Mouse (Mus musculus) heart, adult 2 months (tissue): ENCODE measurements at regions not wholly inside any gene's neighbourhood (a gene's known extent, or its start where the extent isn't known, plus 50 kb on each side); places are given as distances from the start of the nearest gene placed in this dataset.

Experiments
- DNase-seq, 2 experiments: peaks; one replicate each; pipeline ENCODE4 v3.0.0; 2021
- H3K27ac ChIP-seq: fragments of 200-600 bp; 2 replicates; pipeline ENCODE4 v1.8.1; 2022
- H3K27me3 ChIP-seq: fragments of 200-500 bp; 2 replicates; pipeline ENCODE4 v1.6.1; 2012; ENCODE audit warnings: mild to moderate bottlenecking, low read length, inconsistent platforms, mixed read lengths; ENCODE audit not compliant: control insufficient read depth, insufficient read depth
- H3K36me3 ChIP-seq: fragments of 200-500 bp; 2 replicates; pipeline ENCODE4 v1.6.1; 2012; ENCODE audit warnings: low read length, inconsistent platforms; ENCODE audit not compliant: control insufficient read depth, insufficient read depth
- H3K4me1 ChIP-seq: fragments of 200-500 bp; 2 replicates; pipeline ENCODE4 v1.6.1; 2011; ENCODE audit warnings: low read length; ENCODE audit not compliant: control insufficient read depth, insufficient read depth
- H3K4me3 ChIP-seq: fragments of 200-600 bp; 2 replicates; pipeline ENCODE4 v1.8.1; 2022
- H3K79me2 ChIP-seq: fragments of 200-500 bp; replicated peaks from 2 replicates; pipeline ENCODE4 v1.6.1; 2012; ENCODE audit warnings: mild to moderate bottlenecking, inconsistent platforms, low read length, moderate library complexity, mixed read lengths; ENCODE audit not compliant: control insufficient read depth, insufficient read depth
- H3K9ac ChIP-seq: fragments of 200-500 bp; 2 replicates; pipeline ENCODE4 v1.6.1; 2012; ENCODE audit warnings: low read depth, mild to moderate bottlenecking, control low read depth, inconsistent platforms, low read length, mixed read lengths
- CTCF ChIP-seq: fragments of 200-600 bp; IDR thresholded peaks from 2 replicates; pipeline ENCODE4 v1.8.1; 2022; ENCODE audit warnings: antibody characterized with exemption, mild to moderate bottlenecking, moderate library complexity
- EP300 ChIP-seq: fragments of 200-500 bp; IDR thresholded peaks from 2 replicates; pipeline ENCODE4 v1.6.1; 2011; ENCODE audit warnings: low read depth, low read length, control low read depth; ENCODE audit not compliant: insufficient read depth
- POLR2A ChIP-seq: fragments of 200-500 bp; IDR thresholded peaks from 2 replicates; pipeline ENCODE4 v1.6.1; 2011; ENCODE audit warnings: mild to moderate bottlenecking, low read depth, low read length, control low read depth; ENCODE audit not compliant: insufficient read depth
- WGBS: fragments of 180-500 bp; shearing (Covaris S2); methylation state at CpG from one replicate; pipeline ENCODE4 v1.1.7; 2018; 5-methylcytosine and 5-hydroxymethylcytosine counted together
- intact Hi-C: fragments of 180-260 bp; cut with DNase I; formaldehyde crosslinking; loops from one replicate; pipeline ENCODE4 v1.15.1; 2025

DNA sequence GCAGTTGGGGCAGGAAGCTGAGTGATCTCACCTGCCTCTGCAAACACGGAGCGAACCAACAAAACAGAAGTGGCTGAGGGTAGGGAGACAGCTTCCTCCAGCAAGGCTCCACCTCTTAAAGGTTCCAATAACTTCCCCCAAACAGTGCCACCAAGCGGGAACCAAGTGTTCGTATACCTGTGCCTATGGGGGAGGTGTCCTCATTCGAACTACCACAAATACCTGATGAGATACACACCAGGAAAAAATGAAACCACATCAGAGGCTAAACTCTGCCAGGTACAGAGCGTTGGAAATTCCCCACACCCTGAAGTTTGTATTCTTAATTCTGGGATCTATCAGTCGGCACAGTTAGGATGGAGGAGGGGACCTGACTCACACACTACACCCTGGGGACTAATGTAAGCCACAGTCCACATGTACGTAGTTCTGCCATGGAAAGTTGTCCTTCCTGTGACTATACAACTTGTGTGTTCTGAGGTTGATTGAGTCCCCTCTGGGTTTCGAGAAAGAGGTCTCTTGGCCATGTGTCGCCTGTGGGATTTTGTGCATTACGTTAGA, 74.4 kb upstream of the Bach2 start:
- intact Hi-C loops = no loop called here
- Histone ChIP-seq H3K27me3 (no peaks in the 10 kb centered on the region), H3K27ac (no peak overlapping the region), H3K79me2 (no peaks in the 10 kb centered on the region), H3K9ac (no peak overlapping the region), H3K4me3 (no peak overlapping the region), H3K4me1 (no peaks in the 10 kb centered on the region), H3K36me3 (no peaks in the 10 kb centered on the region)
- TF ChIP-seq CTCF = no peak
- no peak for TF ChIP-seq POLR2A
- TF ChIP-seq EP300 = no peak
- no peak for DNase-seq
- 85% methylated on average over 11 of the region's 11 CpGs for WGBS

DNA sequence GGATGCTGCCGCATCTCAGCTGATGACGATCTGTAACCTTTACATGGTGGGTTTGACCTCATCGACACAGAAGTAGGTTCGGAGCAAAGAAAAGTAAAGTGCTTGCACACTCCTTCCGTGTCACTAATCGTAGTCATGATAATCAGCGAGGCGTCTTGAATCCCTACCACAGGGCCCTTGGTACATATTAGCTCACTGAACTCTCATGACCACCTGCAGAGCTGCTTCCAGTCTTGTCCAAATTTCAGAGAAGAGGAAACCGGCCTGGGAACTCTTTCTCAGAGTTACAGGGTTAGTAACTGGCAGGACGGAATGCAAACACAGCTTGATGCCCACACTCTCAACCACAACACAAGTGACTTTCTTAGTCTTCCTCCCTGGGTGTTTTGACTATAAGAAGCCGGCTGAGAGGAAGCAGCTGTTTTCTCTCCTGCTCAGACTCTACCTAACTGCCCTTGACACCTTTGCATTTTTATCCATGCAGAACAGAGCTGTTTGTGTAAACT, 73.8 kb upstream of the Bach2 start:
- no peak overlapping the region for H3K9ac ChIP-seq

DNA sequence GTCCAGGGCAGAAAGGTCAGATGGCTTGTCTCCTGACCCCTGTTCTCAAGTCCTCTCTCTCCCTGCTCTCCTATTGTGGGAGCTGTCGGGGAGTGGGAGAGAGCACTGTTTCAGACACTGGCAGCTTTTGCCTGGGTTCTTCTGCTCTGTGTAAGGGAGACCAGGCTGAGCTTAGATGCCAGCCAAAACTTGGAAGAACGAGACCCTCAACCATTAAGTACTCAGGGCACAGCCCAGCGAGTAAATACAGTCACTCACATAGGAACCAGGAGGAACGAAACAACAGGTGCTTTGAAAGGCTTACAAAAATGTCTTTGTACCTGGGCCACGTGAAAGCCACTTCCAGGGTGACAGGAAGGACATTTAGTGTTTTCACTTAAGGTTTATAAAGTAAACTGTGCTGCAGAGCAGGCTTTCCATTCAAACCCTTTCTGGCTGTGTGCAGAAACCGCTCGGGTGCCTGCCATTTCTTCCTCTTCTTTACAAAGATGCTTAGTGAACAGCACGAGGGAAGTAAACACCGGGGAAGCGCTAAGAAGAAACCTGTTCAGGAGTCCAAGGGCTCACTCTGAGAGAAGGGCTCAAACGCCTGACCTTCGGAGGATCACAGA, 72.6 kb upstream of the Bach2 start:
- H3K9ac ChIP-seq = no peak overlapping the region
- no peak overlapping the region for H3K4me3 ChIP-seq
- H3K4me1 ChIP-seq = peaks cover 6% of the 10 kb centered on the region
- no peak for DNase-seq
- TF ChIP-seq CTCF = no peak
- TF ChIP-seq EP300 = no peak
- TF ChIP-seq POLR2A = no peak
- H3K79me2 ChIP-seq = no peaks in the 10 kb centered on the region
- WGBS = 71% methylated on average over 12 of the region's 12 CpGs
- H3K27me3 ChIP-seq = no peaks in the 10 kb centered on the region
- intact Hi-C loops = no loop called here
- no peak overlapping the region for H3K27ac ChIP-seq
- no peaks in the 10 kb centered on the region for H3K36me3 ChIP-seq

More for the DNA sequence above, 73.8 kb upstream of the Bach2 start:
- Histone ChIP-seq H3K36me3 (no peaks in the 10 kb centered on the region), H3K4me1 (peaks cover under 1% of the 10 kb centered on the region; the same call in 1 of the 2 replicates), H3K79me2 (no peaks in the 10 kb centered on the region), H3K27ac (no peak overlapping the region), H3K4me3 (no peak overlapping the region), H3K27me3 (no peaks in the 10 kb centered on the region)
- DNase-seq = no peak
- intact Hi-C loops = no loop called here
- 89% methylated on average over 11 of the region's 11 CpGs for WGBS
- TF ChIP-seq POLR2A (no peak), EP300 (no peak), CTCF (no peak)

DNA sequence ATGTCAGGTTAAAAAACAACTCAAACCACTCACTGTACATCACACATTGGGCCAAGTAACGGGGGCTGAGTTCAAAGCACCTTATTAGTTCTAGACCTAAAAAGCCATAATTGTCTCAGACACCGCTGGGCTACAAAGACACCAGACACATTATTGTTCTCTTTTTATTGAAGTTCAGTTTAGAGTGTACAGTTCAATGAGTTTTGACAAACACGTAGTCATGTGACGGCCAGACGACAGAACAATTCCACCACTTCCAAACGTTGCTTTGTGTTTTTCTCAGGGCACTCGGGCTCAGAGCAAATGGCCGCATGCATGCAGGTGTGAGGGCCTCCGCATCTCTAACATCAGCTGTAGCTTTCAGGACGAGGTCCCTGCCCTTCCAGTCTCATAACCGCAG, 71.5 kb upstream of the Bach2 start:
- no peak overlapping the region for H3K9ac ChIP-seq
- no peak for DNase-seq
- H3K36me3 ChIP-seq = no peaks in the 10 kb centered on the region
- H3K79me2 ChIP-seq = no peaks in the 10 kb centered on the region
- TF ChIP-seq CTCF (no peak), EP300 (no peak), POLR2A (no peak)
- no peaks in the 10 kb centered on the region for H3K27me3 ChIP-seq
- WGBS = 88% methylated on average over 11 of the region's 11 CpGs
- H3K4me3 ChIP-seq = no peak overlapping the region
- intact Hi-C loops = no loop called here
- peaks cover 6% of the 10 kb centered on the region for H3K4me1 ChIP-seq
- H3K27ac ChIP-seq = no peak overlapping the region

DNA sequence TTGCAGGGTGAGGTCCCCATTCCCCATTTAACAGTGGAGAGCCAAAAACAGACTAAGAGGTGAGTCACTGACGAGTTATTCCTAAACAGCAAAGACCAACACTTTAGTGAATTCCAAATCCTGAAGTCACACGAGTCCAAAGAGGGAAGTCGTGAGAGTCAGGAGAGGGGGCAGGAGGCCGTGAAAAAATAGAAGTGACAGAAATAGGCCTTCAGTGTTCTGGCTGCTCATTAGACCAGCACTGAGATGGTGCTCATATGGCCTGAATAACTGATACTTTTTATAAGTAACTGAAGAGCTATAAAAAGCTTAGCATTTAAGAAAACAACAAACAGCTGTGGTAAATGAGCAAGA, 68.5 kb upstream of the Bach2 start:
- peaks cover 6% of the 10 kb centered on the region for H3K4me1 ChIP-seq
- no peak overlapping the region for H3K27ac ChIP-seq
- WGBS = 18% methylated on average over 4 of the region's 4 CpGs
- no peak overlapping the region for H3K9ac ChIP-seq
- DNase-seq = no peak
- intact Hi-C loops = no loop called here
- H3K79me2 ChIP-seq = no peaks in the 10 kb centered on the region
- TF ChIP-seq POLR2A (no peak), EP300 (no peak), CTCF (no peak)
- no peaks in the 10 kb centered on the region for H3K36me3 ChIP-seq
- H3K27me3 ChIP-seq = no peaks in the 10 kb centered on the region
- H3K4me3 ChIP-seq = no peak overlapping the region

DNA sequence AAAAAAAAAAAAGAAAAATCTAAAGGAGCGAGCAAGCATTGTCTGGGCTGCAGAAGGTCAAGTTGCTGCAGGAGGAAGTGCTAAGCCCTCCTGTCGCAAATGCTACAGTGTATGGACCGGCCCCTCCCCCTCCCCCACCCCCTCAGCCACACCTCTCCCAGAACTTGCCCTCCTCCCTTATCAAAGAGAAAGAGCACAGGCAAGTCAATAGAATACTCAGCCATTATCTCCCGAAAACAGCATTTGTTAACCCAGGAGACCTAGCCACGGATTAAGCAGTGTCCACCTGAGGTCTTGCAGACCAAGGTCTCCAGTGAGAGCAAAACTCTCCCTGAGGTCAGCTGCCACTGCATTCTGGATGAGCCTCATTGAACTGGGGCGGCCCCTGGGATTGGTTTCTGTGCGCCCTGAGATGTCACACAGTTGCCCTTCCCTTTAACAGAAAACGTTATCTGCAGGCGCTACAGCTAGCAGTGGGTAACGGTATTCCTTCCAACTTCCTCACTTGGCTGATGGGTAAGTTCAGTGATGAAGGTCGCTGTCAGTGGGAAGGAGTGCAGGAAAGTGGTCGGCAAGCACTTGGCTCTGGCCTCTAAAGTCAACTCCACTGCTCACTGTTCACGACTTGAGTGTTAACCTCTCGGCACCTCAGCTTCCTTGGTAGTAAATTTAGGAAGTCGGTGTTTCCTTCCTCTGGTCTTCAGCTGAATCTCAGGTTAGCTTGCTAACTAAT, 68.0 kb upstream of the Bach2 start:
- Histone ChIP-seq H3K27me3 (no peaks in the 10 kb centered on the region), H3K27ac (no peak overlapping the region), H3K4me1 (peaks cover 6% of the 10 kb centered on the region), H3K9ac (no peak overlapping the region), H3K36me3 (no peaks in the 10 kb centered on the region), H3K79me2 (no peaks in the 10 kb centered on the region), H3K4me3 (no peak overlapping the region)
- intact Hi-C loops = no loop called here
- 42% methylated on average over 15 of the region's 15 CpGs for WGBS
- DNase-seq = no peak
- no peak for TF ChIP-seq CTCF
